ENCODE assay signal across 16 mouse cellular contexts in the genomic region with DNA sequence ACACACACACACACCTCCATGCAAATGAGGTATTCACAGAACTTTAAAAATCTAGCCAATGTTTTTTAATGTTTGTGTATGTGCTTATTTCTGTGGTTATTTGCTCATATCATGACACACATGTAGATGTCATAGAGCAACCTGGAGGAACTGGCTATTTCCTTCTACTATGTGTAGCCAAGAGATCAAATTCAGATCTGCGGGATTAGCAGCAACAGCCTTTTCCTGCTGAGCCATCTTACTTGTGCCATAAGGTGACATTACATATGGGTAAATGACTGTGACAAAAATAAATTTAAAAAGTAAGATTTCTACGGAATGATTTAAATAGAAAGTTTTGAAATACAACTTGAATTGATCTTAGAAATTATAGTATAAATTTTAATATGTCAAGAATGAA.
"Had no signal": no experiment of that assay in that cellular context is flagged by ENCODE, and none has a peak within 500 bp of the region (broad histone marks: within the 10 kb centered on the region; RNA-seq: fewer than 3 reads in every experiment).

No protein-coding gene starts in this region.

- DNase-seq: heart, postnatal 10 days; heart, postnatal 14 days; heart, postnatal 36 days; heart, postnatal 4 days; kidney, adult 11 months; kidney, adult 18-20 months; kidney, adult 2 months; kidney, adult 8-10 months; kidney, adult 9 months; kidney, postnatal 10 days; kidney, postnatal 14 days; kidney, postnatal 25 days; kidney, postnatal 36 days; kidney, postnatal 4 days; layer of hippocampus, adult 9-11 months; layer of hippocampus, postnatal 36 days had no signal
